Mouse (Mus musculus) limb, embryonic 11.5 days (tissue): ENCODE measurements around the gene Gm10273. TPM values are rescaled to one million over a fixed set of nuclear protein-coding genes. Genes with fewer than 3 reads are reported as not detected.

Experiments
- ATAC-seq: fragments of 200-750 bp; cut with Nextera tagmentation; 2 replicates; pipeline ENCODE4 v1.8.0; 2017; ENCODE audit warnings: low read depth; ENCODE audit not compliant: insufficient number of reproducible peaks, low FRiP score, low TSS enrichment
- DNase-seq: peaks from one replicate; pipeline ENCODE4 v3.0.0-alpha.2; 2015; ENCODE audit warnings: low spot score
- H3K27ac ChIP-seq: fragments of 300-500 bp; sonication (generic); replicated peaks from 2 replicates; pipeline ENCODE4 v1.5.1; 2014; ENCODE audit warnings: low read depth, mild to moderate bottlenecking, low read length
- H3K27me3 ChIP-seq: fragments of 300-500 bp; sonication (generic); 2 replicates; pipeline ENCODE4 v1.6.1; 2014; ENCODE audit warnings: mild to moderate bottlenecking, low read length, mixed read lengths; ENCODE audit not compliant: control insufficient read depth, insufficient read depth
- H3K36me3 ChIP-seq: fragments of 300-500 bp; sonication (generic); 2 replicates; pipeline ENCODE4 v1.6.1; 2014; ENCODE audit warnings: mild to moderate bottlenecking, low read length, moderate library complexity, mixed read lengths; ENCODE audit not compliant: control insufficient read depth, insufficient read depth
- H3K4me1 ChIP-seq: fragments of 300-500 bp; sonication (generic); 2 replicates; pipeline ENCODE4 v1.6.1; 2014; ENCODE audit warnings: low read length, mixed read lengths; ENCODE audit not compliant: control insufficient read depth, insufficient read depth
- H3K4me2 ChIP-seq: fragments of 300-500 bp; sonication (generic); 2 replicates; pipeline ENCODE4 v1.6.1; 2014; ENCODE audit warnings: low read depth, mild to moderate bottlenecking, moderate library complexity; ENCODE audit not compliant: severe bottlenecking
- H3K4me3 ChIP-seq: fragments of 300-500 bp; sonication (generic); 2 replicates; pipeline ENCODE4 v1.5.1; 2014; ENCODE audit warnings: low read depth, low read length
- H3K9ac ChIP-seq: fragments of 300-500 bp; sonication (generic); 2 replicates; pipeline ENCODE4 v1.6.1; 2014; ENCODE audit warnings: mild to moderate bottlenecking, low read length
- H3K9me3 ChIP-seq: fragments of 300-500 bp; sonication (generic); 2 replicates; pipeline ENCODE4 v1.6.1; 2016; ENCODE audit warnings: low read length; ENCODE audit not compliant: control insufficient read depth
- WGBS: fragments of 180-500 bp; shearing (Covaris S2); extraction: QIAGEN DNeasy Blood & Tissue Kit; methylation state at CpG from one replicate; pipeline ENCODE4 v1.1.7; 2014; 5-methylcytosine and 5-hydroxymethylcytosine counted together
- polyA plus RNA-seq: library from polyadenylated mRNA; unstranded; fragments of >200 nt; fragmentation: Nextera tagmentation; extraction: Ambion mirVana; gene quantifications from 2 replicates; pipeline ENCODE4 v1.2.1, GENCODE M21; 2014

Gene Gm10273
- polyA plus RNA-seq, 1 experiment from 2014 or later = 5.1 TPM

DNA sequence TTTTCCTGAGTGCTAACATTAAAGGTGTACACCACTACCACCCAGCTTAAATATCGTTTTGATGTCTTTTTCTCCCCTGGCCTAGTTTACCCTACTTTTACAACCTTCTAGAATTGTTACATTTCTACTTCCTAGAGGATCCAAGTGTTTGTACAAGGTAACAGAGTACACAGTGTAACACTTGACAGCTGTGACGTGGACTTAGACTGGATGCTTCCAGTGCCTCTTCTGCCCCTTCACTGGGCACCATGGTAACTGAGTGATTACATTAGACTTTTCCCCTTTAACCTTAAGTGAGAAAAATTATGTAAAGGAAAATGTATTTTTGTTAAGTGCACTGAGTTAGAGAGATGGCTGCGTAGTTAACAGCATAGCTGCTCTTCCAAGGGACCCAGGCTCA is 30.9 kb upstream of the Gm10273 start:
- 94% methylated on average over 3 of the region's 3 CpGs for WGBS
- ATAC-seq = no peak

DNA sequence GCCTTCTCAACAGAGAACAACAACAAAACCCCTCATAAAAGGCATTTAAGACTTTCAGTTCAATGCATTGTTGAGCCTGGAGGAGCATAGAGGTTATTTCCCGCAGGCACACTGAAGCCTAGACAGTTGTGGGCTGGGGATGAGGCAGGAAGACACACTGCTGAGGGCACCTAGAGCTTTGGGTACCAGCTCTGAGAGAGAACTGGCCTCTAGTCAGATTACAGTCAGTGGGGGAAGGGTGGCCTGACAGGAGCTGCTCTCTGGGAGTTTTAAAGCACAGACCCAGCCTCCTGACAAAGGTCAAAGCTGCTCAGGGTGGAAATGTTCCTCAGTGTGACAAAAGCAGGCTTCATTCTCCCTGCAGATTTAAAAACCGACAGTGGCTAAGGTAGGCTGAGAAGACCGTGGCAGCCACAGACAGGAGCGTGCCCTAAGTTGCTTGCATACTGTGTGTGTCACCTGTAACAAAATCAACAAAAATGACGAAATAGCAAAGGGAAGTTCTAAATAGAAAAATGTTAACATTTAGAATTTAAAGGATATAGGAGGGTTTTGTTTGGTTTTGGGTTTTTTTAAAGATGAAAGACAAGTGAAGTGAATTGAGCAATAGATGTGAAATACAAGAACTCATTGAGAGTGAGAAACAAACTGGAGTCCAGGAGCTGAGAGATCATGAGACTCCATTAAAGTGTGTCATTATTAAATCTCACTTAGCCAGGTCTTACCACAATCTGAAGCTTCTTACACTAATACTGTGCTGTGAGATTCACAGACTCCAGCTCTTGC is 29.4 kb upstream of the Gm10273 start:
- Histone ChIP-seq H3K9ac (no peak overlapping the region), H3K36me3 (peaks cover 28% of the 10 kb centered on the region; the same call in 1 of the 2 replicates)
- 88% methylated on average over 5 of the region's 5 CpGs for WGBS

More for the DNA sequence above, 30.9 kb upstream of the Gm10273 start:
- no peaks in the 10 kb centered on the region for H3K9me3 ChIP-seq
- no peak overlapping the region for H3K4me3 ChIP-seq
- peaks cover 26% of the 10 kb centered on the region; the same call in 1 of the 2 replicates for H3K36me3 ChIP-seq
- no peak overlapping the region for H3K27ac ChIP-seq
- no peak for DNase-seq
- no peaks in the 10 kb centered on the region for H3K4me1 ChIP-seq
- no peak overlapping the region for H3K9ac ChIP-seq
- no peak overlapping the region for H3K4me2 ChIP-seq
- no peaks in the 10 kb centered on the region for H3K27me3 ChIP-seq

DNA sequence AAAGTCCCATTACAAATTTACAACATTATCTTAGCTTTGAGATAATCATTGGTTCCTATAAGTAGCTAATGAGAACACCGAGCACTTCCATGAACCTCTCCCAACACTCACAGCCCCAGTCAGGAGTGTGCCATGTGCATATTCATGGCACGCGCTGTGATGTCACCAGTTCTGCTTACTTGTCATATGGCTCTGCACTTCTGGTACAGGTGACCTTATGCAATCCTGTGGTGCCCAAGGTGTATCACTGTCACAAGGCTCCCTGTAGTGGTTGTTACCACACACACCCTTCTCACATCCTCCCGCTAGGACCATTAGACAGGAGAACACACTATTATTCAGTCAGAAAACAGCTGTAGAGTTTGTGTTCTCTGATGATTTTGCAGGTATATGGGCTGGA is 28.7 kb upstream of the Gm10273 start:
- ATAC-seq = no peak

More for the DNA sequence above, 29.4 kb upstream of the Gm10273 start:
- ATAC-seq (no peak), DNase-seq (no peak)
- Histone ChIP-seq H3K27ac (no peak overlapping the region), H3K9me3 (no peaks in the 10 kb centered on the region), H3K27me3 (no peaks in the 10 kb centered on the region), H3K4me2 (no peak overlapping the region), H3K4me3 (no peak overlapping the region), H3K4me1 (no peaks in the 10 kb centered on the region)

DNA sequence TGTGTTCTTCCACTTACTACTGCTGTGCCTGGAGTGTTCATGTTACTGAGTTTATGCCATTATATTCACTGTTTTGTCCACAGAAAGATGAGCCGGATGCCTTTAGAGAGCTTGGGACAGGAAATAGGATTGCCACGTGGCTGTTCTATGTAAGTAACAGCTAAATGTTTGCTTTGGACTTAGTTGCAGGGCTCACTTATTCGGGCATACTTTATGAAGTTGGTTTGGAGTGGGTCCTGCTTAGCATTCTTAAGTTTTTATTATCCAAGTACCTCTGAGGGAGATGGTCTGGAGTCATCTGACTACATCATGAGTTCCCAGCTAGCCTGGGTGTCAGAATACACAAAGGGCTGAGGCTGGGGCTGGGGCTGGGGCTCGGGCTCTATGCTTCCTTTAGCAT is 28.2 kb upstream of the Gm10273 start:
- H3K36me3 ChIP-seq = peaks cover 28% of the 10 kb centered on the region; the same call in 1 of the 2 replicates
- no peaks in the 10 kb centered on the region for H3K4me1 ChIP-seq
- DNase-seq (no peak), ATAC-seq (no peak)
- H3K9me3 ChIP-seq = no peaks in the 10 kb centered on the region
- no peak overlapping the region for H3K27ac ChIP-seq
- no peak overlapping the region for H3K4me2 ChIP-seq
- H3K27me3 ChIP-seq = no peaks in the 10 kb centered on the region
- H3K4me3 ChIP-seq = no peak overlapping the region
- H3K9ac ChIP-seq = no peak overlapping the region
- WGBS = 88% methylated on average over 4 of the region's 4 CpGs

More for the DNA sequence above, 28.7 kb upstream of the Gm10273 start:
- no peak overlapping the region for H3K4me3 ChIP-seq
- H3K9ac ChIP-seq = no peak overlapping the region
- H3K4me1 ChIP-seq = no peaks in the 10 kb centered on the region
- H3K4me2 ChIP-seq = no peak overlapping the region
- 90% methylated on average over 4 of the region's 4 CpGs for WGBS
- H3K9me3 ChIP-seq = no peaks in the 10 kb centered on the region
- H3K27ac ChIP-seq = no peak overlapping the region
- no peak for DNase-seq
- peaks cover 28% of the 10 kb centered on the region; the same call in 1 of the 2 replicates for H3K36me3 ChIP-seq
- no peaks in the 10 kb centered on the region for H3K27me3 ChIP-seq

DNA sequence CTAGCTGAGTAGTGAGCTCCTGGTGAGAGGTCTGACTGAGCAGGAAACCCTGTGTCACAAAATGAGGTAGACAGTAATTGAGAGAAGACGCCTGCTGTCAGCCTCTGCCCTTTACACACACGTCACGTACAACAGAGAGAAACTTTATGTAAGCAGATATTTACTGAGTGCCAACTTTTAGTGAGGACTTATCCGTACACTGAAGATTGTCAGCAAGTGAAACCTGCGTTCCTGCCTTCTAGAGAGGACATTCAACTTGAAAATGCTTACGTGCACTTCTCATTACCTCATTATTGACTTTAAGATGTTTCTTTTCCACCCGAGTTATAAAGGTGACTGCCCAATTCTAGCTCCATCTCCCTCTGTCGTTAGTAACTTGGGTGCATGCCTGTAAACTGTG is 26.7 kb upstream of the Gm10273 start:
- no peak for DNase-seq
- H3K9ac ChIP-seq = no peak overlapping the region
- no peaks in the 10 kb centered on the region for H3K4me1 ChIP-seq
- no peak overlapping the region for H3K4me2 ChIP-seq
- H3K36me3 ChIP-seq = peaks cover 20% of the 10 kb centered on the region; the same call in 1 of the 2 replicates
- ATAC-seq = no peak
- no peaks in the 10 kb centered on the region for H3K9me3 ChIP-seq
- no peak overlapping the region for H3K27ac ChIP-seq
- no peaks in the 10 kb centered on the region for H3K27me3 ChIP-seq
- WGBS = 84% methylated on average over 8 of the region's 8 CpGs
- no peak overlapping the region for H3K4me3 ChIP-seq

DNA sequence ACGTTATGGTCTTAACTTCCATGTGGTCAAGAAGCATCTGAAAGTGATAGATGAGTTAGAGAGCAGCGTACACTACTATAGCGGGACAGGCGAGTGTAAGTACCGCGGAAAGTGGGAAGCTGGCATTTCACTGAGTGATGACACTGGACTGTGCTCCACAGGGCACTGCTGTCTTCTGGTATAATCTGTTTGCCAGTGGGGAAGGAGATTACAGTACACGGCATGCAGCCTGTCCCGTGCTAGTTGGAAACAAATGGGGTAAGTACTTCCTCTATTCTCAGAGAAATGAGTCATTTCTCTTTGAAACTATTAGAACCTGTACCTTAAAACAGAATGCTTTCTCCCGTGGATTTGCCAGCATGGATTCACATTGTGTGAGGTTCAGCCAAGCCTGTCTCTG is 26.0 kb upstream of the Gm10273 start:
- DNase-seq (no peak), ATAC-seq (no peak)
- H3K27me3 ChIP-seq = no peaks in the 10 kb centered on the region
- H3K4me1 ChIP-seq = no peaks in the 10 kb centered on the region
- no peak overlapping the region for H3K4me2 ChIP-seq
- no peak overlapping the region for H3K27ac ChIP-seq
- H3K36me3 ChIP-seq = peaks cover 20% of the 10 kb centered on the region; the same call in 1 of the 2 replicates
- no peak overlapping the region for H3K9ac ChIP-seq
- H3K9me3 ChIP-seq = no peaks in the 10 kb centered on the region
- WGBS = 94% methylated on average over 9 of the region's 9 CpGs
- no peak overlapping the region for H3K4me3 ChIP-seq

DNA sequence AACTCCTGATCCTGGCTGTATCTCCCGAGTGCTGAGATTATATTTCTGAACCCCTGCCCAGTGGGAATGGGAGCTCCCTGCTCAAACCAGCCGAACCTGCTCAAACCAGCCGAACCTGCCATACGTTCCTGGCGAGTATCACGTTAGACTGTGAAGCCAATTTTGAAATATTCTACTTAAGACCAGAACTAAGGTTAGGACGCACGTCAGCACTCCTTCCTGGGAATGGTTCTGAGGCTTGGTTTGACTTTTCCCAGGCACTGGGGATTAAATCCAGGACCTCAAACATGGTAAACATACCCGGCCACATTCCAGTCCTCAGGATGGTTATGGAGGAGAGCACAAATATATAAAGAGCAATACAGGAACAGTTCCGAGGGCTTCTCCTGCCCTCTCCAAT is 17.5 kb upstream of the Gm10273 start:
- H3K9ac ChIP-seq = no peak overlapping the region
- H3K4me1 ChIP-seq = no peaks in the 10 kb centered on the region
- ATAC-seq (no peak), DNase-seq (no peak)
- no peaks in the 10 kb centered on the region for H3K27me3 ChIP-seq
- H3K9me3 ChIP-seq = no peaks in the 10 kb centered on the region
- no peaks in the 10 kb centered on the region for H3K36me3 ChIP-seq
- 85% methylated on average over 10 of the region's 10 CpGs for WGBS
- H3K27ac ChIP-seq = no peak overlapping the region
- H3K4me3 ChIP-seq = no peak overlapping the region
- H3K4me2 ChIP-seq = no peak overlapping the region

DNA sequence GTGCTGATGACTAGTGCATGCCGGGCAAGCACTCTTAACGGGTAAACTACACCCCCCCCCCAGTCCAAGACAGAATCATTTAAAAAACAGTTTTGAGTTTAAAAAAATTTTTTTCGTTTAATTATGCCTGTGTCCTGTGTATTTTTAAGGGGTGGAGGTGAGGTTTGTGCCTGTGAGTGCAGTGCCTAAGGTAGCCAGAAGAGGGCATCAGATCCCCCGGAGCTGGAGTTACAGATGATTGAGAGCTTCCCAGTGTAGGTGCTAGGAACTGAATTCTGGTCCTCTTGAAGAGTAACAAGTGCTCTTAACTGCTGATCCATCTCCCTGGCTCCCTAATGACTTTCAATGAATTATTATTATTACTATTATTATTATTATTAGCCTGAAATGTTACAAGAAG is 16.7 kb upstream of the Gm10273 start:
- Histone ChIP-seq H3K4me3 (no peak overlapping the region), H3K27ac (no peak overlapping the region), H3K4me1 (no peaks in the 10 kb centered on the region), H3K9ac (no peak overlapping the region), H3K36me3 (no peaks in the 10 kb centered on the region), H3K27me3 (no peaks in the 10 kb centered on the region), H3K9me3 (no peaks in the 10 kb centered on the region), H3K4me2 (no peak overlapping the region)
- no peak for ATAC-seq
- 92% methylated on average over 4 of the region's 4 CpGs for whole genome bisulfite sequencing
- no peak for DNase-seq
